Mouse (Mus musculus) left cerebral cortex, adult 8-10 months (tissue): ENCODE data around the gene Hvcn1. TPM values are rescaled to one million over a fixed set of nuclear protein-coding genes. Genes with fewer than 3 reads are reported as not detected.
"Not testable (repeated sequence)": the region's sequence is repeated elsewhere in the genome, so short reads cannot be mapped to it uniquely, and the experiment has no call there.

Source experiments
- DNase-seq, 2 experiments: peaks; one replicate each; pipeline ENCODE4 v3.0.0; 2022; ENCODE audit warnings: low spot score in 2 of 2
- total RNA-seq, 4 experiments: library from RNA; stranded (reverse); gene quantifications; 2 replicates each; pipeline ENCODE4 v1.2.4; 2022

Hvcn1 gene
- total RNA-seq, 4 experiments from 2014 or later: 4.2 to 11.2 (median 6.9) TPM

DNA sequence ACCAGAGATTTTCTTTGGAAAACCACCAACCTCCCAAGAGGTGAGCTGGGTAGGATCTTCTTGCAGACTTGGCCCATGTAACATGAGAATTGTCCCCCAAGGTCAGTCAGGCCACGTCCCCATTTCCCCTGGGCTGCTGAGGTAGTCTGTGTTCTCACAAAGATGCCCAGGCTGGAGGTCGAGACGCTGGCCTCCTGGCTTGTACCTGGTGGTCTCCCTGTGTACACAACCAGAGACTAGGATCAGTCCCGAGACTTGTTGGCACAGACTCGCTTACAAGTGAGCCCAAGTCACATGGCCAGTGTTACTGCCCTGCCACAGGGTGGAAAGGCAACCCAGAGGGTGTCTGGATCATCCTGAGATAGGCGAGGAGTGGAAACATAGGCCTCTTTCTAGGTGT lies 4.7 kb upstream of the Hvcn1 start:
- DNase-seq: no peak

DNA sequence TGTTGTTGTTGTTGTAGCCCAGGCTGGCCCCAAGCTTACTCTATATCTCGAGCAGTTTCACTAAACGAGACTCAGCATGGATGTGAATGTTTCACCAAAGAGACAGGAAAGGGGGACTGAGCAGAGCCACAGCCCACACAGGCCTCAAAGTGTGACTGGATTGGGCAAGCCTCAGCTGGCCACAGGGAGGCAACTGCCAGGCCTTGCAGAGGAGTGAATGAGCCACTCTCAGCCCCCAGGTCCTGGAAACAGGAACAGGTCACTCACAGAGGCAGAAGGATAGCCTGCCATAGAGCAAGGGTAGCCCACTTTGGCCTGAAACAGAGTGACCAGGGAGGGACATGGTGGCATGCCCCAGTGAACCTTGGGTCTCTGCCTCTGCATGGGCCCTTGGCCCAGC lies 2.4 kb upstream of the Hvcn1 start:
- no peak for DNase-seq

DNA sequence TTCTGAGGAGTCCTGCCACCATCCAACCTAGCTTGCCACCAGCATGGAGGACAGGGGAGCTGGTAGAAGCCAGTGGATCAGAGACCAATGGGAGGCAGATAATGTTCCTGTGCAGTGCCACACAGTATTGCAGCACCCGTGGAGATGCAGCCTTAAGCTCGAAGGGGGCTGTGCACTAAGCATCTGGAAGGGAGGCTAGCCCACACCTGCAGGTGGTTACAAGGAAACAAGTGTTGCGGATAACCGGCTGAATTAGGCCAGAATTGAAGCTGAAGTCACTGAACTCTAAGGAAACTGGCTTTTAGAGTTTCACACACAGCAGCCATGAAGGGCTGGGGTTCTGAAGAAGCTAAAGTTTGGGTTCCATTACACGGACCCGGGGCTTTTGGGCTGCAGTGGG lies 2.3 kb downstream of the Hvcn1 start:
- no peak for DNase-seq

DNA sequence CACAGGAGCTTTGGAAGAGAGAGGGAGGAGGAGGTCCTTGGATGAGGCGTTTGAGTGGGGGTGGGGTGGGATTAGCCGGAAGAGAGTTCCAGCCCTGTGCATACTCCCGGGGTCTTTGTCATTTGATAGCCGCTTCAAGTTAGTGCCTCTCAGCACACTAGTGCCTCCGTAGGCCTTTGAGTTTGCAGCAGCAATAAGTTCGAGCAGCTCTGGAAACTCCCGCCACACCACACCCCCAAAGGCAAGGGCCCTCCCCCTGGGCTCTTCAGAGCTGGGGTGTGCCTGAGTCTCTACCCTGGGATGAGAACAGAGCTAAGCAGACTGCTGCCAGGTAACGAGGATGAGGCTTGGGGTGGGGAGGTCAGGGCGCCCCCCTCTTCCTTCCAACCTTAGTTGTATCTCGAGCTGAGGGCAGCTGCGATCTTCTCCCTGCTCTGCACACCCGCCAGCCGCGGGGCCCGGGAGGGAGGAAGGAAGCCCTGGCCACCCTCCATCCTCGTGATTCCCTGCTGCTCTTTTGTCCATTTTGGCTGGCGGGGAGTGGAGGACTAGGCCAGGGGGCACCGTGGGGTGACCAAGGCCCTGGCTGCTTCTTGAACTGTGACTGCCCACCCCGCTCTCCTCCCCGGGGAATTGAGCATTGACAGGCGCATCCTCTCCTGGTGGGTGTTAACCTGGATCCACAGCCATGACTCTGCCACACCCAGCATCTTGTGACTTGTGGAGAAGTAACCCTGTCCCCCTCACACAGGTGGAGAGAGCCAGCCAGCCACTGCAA lies 3.2 kb downstream of the Hvcn1 start:
- no peak for DNase-seq

DNA sequence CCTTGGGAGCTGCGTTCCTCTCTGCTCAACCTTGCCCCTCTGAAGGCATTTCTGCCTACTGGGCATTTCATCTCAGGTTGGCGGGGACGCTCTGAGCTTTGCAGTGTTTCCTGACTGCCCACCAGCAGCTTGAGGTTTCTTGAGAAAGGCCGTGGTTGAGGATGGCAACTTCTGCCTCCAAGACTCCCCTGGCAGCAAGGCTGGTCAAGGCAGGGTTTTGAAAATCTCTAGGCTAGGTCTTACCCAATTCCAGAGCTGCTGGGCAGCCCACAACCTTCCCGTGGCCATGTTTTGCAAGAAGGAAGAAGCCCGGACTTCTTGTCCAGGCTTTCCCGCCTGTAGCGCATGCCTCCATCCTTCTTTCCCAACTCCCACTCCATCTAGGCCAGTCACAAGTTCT lies 4.3 kb downstream of the Hvcn1 start:
- no peak for DNase-seq

DNA sequence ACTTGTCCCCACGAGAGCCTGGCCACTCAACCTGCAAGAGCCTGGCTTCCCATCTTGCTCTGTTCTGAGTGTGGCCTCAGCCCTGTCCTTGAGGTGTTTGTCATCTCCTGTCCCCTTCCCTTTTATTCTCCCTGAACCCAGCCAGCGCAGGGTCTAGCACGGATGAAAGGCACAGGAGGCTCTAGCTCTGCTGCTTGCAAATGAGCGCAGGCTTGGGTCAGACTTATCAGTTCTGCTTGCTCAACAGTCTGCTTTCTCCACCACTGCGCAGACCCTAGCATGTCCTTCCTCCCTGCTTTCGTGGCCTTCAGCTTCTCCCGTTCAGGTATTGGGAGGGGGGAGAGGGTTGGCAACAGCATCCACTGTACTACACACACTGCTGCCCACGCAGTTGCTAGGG lies 5.5 kb downstream of the Hvcn1 start:
- no peak for DNase-seq

DNA sequence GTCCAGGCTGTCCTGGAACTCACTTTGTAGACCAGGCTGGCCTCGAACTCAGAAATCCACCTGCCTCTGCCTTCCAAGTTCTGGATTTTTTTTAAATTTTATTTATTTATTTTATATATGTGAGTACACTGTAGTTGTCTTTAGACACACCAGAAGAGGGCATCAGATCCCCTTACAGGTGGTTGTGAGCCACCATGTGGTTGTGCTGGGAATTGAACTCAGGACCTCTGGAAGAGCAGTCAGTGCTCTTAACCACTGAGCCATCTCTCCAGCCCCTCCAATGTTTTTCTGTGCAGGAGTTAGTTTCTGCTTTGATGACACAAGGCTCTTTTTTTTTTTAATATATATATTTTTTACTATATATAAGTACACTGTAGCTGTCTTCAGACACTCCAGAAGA lies 6.2 kb downstream of the Hvcn1 start:
- DNase-seq: not testable (repeated sequence)

DNA sequence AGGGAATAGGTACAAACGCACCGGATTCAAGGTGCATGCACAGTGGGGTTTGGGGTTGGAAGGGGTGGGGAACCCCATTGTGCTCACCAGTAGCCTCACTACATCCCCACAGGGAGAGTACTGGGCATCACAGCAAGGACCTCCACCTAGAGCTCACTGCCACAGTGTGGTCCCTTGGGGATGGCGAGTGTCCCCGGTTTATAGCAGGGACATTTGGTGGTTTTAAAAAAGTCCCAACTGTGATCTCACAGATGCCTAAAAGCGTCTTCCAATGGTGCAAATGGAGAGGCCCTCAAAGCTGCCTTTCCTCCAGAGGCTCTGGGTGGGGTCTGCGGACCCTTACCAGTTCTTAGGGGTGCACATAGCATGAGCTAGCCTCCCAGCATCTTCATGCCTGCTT lies 7.3 kb downstream of the Hvcn1 start:
- no peak for DNase-seq

DNA sequence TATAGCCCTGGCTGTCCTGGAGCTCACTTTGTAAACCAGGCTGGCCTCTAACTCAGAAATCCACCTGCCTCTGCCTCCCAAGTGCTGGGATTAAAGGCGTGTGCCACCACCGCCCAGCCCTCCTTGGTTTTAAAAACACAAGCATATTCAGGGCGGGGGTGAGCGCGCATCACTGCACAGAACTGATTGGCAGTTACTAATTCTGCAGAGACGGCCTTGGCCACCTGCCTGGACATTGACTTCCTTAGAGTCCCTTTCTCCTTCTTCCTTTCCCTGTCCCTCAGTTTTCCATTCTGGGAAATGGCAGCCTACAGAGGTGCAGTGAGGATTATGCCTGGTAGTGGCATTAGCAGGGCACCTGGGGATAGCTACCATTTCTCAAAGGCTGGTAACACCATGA lies 11.0 kb downstream of the Hvcn1 start:
- DNase-seq: no peak

DNA sequence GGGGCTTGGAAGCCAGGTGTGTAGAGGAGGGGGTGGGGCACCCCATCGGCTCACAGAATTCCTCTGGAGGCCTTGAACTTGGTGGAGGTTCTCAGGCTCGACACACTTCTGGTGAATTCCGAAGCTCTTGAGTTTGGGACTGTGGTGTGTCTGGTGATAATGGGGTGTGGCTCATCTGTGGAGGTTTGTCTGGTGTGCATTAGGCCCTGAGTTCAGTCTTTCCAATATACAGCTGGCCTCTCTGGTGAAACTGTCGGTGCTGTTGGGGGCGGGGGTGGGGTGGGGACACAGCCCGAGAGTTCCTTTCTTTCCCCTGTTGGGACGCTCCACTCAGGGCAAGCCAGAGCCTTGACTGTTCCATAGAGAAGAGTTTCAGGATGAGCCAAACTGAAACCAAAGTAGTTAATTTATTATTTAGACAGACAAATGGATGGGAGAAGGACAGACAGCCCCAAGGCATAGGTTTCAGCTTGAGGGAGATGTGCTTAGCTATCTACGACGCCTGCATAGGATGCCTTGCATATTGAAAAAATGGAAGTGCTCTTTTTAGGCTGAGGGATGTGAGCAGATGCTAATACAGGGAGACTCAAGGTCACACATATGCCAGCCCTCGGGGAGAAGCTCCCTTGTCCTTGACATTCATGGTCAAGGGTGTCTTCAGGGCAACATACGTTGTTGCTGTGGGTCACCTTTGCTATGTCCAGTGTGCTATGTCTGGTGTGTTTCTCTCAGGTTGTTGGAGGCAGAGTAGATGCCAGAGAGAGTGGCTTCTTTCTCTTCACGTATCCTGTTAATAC lies 11.7 kb downstream of the Hvcn1 start:
- no peak for DNase-seq

DNA sequence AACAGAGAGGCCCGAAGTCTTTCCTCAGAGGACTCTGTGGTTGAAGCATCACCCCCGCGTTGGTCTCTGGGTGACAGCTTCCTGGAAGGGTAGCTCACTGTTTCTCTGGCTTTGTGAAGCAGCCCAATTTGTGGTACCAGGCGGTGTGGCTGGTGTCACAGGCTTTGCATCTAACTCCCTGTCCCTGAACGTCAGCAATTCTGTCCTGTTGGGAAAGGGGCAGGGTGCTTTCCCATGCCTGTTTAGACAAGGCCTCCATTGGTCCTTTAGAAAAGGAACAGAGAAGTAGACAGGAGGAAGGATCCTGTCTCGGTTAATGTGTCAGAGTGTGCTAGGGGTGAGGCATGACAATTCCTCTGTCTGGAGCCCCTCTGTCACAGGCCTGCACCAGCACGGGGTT lies 12.3 kb downstream of the Hvcn1 start:
- no peak for DNase-seq

DNA sequence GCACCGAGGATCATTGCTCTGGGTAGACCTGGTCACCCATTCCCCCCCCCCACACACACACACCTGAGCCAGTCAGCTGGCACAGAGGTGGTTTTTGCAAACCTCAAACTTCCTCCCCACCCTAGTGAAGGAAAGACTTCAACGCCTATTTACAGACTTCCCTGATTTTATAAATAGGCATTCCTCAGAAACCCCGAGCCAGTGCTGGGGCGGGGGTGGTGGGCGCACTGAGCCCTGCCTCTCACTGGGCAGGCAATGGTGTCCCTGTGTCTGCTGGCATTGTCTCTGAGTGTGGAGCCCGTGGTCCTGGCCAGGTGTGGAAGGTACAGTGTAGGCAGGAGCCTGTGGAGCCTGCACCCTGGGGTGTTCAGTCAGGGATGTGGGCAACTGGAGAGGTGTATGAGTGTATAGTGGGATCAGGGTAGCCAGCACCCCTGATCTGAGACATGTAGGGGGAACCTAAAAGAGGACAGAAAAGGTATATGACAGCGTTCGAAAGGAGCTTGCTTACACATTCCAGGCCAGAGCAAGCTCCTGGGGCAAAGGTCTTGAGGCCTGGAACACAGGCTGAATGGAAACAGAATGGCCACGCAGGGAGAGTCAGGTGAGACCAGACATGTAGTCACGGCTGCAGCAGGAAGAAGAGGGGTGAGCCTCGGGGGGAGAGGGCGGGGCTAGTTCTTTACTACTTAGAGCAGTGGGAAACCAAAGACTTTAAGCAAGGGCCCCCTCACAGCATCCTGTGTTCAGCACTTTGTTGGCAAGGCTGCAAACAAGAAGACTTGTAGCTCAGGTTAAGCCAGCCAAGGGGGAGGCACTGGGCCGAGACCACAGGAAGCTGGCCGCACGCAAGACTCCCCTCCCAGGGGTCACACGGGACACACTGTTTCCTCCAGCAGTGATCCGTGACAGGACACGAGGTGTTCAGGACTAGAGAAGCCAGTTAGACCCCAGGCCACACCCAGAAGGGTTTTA lies 13.3 kb downstream of the Hvcn1 start:
- no peak for DNase-seq

DNA sequence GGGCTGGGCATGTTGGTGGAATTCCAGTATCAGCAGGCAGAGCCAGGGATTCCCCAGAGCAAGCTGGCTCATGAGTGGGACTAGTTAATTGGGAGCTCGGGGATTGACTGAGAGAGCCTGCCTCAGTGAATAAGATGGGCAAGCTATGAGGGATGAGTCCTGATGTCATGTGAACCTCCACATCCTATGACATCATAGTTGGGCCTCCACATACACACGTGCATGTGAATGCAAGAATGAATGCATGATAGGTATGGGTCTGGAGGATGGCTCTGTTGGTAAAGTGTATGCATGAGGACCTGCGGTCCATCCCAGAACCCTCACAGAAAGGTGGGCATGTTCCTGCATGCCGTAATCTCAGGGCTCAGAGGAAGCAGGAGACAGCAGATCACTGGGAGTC lies 14.5 kb downstream of the Hvcn1 start:
- DNase-seq: no peak

DNA sequence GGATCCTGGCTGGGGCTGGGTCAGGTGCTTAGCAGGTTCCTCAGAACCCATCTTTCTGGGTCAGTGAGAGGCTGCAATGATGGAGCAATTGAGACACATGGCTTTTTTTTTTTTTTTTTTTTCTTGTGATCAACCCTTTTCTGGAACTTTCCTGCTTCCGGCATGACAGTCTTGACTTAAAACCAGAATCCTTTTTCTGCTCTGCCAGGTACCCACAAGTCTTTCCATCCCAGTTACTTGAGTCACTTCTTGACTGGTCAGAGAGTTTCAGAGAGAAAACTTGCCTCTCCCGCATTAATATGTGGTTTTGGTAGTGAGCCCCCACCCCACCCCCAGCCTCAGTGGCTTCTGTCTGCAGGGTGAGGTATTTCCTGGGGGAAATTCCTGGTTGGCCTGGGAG lies 17.7 kb downstream of the Hvcn1 start:
- no peak for DNase-seq

DNA sequence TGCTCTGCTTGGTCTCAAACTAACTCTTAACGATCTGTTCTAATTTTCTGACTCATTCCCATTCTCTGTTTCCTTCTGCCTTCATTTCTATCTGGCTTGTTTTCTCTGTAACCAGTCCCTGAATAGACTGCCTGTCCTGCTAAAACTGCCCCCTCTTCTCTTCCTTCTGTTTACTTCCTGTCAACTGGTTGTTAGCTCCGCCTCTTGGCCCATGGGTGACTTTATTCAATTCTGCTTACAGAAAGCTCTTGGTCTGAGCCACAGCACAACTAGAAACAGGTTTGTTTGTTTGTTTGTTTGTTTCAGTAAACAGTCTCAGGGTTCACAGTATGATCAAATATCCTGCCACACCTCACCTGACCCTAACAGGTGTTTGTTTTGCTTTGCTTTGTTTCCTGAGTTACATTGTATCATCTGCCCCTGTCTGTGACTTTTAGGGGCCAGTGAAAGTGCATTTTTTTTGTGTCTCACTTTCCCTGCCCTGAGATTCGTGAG lies 21.7 kb downstream of the Hvcn1 start:
- no peak for DNase-seq

DNA sequence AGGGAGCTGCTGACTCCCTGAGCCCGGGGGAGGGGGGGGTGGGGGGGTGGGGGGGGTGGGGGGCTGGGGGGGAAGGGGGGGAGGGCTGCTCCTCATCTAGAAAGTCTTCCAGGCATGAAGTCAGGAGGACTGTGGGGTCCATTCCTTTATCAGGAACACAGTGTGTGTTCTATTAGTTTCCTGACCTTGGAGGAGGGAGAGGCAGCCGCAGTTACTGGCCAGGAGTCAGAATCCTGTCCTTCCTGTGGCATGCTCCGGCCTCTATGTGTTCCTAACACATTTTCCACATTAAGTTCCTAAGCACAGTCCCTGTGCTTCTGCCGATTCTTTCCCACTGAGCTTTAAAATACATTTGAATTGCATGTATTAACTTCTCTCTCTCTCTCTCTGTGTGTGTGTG lies 22.2 kb downstream of the Hvcn1 start:
- no peak for DNase-seq

DNA sequence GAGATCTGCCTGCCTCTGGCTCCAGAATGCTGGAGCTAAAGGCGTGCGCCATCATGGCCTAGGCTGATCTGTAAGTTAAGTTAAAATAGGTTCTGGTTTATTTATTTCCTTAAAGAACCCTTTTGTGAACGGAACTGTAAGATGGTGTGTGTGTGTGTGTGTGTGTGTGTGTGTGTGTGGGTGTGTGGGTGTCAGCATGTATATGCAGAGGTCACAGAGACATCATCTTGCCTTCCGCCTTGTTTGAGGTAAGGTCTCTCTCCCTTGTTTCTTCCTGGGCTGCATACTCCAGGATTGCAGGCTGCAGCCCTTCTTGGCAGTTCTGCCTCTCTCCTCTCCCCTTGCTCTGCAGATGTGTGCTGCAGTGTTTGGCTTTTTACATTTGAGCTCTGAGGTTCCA lies 24.2 kb downstream of the Hvcn1 start:
- no peak for DNase-seq

DNA sequence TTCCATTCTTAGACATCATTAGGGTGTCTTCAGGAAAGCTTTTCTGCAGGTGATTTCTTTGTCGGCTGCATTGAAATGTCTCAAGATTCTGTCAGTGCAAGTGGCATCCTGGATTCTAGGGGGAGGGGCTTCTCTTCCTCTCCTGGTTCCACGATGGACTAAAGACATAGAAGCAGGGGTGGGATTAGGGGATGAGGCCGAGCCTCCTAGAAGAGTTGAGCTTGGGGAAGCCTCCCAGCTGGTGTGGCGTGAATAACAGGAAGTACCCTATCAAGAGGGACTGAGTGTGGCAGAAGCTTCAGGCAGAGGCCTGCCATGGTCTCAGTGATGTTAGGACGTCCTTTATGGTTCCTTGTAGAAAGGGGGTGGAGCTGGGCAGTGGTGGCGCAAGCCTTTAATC lies 24.8 kb downstream of the Hvcn1 start:
- no peak for DNase-seq

DNA sequence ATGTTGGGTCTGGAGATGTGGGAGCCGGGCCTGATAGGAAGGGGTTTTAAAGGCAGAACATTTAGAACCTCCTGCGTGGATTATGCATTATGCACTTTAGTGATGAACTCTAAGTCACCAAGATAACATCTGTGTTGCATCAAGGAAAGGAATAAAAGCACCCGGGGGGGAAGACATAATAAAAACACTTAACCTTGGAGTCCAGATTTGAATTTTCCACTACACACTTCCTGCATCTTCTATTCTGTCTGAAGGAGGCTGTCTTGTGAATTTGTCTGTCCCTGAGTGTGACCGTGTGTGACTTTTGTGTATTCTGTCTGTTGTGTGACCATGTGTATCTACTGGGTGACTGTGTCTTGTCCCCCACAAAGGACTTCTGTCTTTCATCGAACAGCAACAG lies 25.4 kb downstream of the Hvcn1 start:
- no peak for DNase-seq

DNA sequence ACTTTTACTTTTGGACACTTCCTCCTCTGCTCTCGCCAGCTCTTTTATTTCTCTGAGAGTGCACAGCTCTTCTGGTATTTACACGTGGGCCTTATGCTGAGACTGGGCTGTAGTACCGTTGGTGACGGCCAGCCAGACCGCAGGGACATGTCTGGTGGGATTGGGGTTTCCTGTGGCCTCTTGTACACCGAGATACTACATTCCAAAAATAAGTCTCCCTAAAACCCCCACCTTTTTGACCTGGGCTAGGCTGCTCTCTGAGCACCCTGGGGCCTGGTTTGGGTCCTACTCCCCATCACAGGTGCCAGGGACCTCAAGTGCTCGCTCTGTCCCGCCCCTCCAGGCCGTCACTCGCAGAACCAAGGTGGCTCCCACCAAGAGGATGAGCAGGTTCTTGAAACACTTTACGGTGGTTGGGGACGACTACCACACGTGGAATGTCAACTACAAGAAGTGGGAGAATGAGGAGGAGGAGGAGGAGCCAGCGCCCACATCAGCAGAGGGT lies 26.5 kb downstream of the Hvcn1 start:
- no peak for DNase-seq

DNA sequence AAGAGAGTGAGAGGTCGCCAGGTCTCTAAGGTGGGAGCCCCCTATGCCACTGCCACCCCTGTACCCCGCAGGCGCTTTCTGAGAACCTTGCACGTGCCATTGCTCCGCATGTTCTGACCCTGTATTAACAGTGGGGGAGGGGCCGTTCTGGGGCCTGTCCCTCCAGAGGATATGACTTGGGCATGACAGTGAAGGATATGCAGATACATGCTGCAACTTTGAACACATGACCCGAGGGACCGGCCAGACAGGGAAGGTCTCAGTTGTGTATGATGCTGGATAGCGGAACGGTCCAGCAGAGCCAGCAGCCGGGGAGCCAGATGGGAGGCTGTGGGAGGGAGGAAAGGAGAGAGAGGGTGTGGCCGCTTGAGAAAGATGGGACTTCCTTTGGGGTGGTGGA lies 27.1 kb downstream of the Hvcn1 start:
- DNase-seq: no peak
